8 mouse cellular contexts compared by ENCODE assay signal in the genomic region with DNA sequence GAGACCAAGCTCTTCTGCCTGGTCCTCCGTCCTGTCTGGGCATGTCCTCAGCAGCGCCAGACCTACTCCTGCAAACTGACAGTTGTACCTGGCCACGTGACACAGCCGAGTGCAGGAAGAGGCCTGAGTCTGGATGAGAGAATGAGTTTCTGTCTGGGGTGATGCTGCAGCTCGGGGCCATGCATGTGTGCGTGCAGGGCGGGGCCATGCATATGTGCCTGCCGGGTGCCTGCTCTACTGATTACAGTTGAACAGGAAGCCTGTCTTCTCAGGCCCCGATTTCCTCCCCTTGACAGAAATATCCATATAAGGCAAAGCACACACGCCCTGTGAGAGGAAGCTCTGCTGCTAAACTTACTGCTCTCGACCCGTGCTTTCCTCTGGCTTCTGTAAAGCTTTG. TPM values are rescaled to one million over a fixed set of nuclear protein-coding genes. Genes with fewer than 3 reads are reported as not detected.
A peak's percentile ranks its signal among the peaks of the same experiment; 100 is the strongest.
DNase-seq lines count a peak whose midpoint lies in the region; ATAC-seq and TF ChIP-seq lines count a peak whose summit lies in the region.

No protein-coding gene starts in this region.

- peak overlapping the region; percentile 39; the same call in 1 of the 2 replicates for H3K9ac ChIP-seq in embryonic facial prominence, embryonic 14.5 days (ENCODE audit: low read depth, low read length)
- no peak overlapping the region for H3K9ac ChIP-seq in liver, embryonic 15.5 days
- no peak overlapping the region for H3K9ac ChIP-seq in neural tube, embryonic 11.5 days (ENCODE audit: low read length)

- H3K4me1 ChIP-seq in embryonic facial prominence, embryonic 14.5 days (ENCODE audit: control insufficient read depth, insufficient read depth, low read length), result peaks cover 9% of the 10 kb centered on the region; the same call in 1 of the 2 replicates
- peaks cover 21% of the 10 kb centered on the region for H3K4me1 ChIP-seq in liver, embryonic 15.5 days (replicated peaks)
- H3K4me1 ChIP-seq in neural tube, embryonic 11.5 days (ENCODE audit: control insufficient read depth, insufficient read depth, low read length), result no peaks in the 10 kb centered on the region

- H3K36me3 ChIP-seq in embryonic facial prominence, embryonic 14.5 days (ENCODE audit: control insufficient read depth, insufficient read depth, low read length), result no peaks in the 10 kb centered on the region
- H3K36me3 ChIP-seq in liver, embryonic 15.5 days (replicated peaks), result no peaks in the 10 kb centered on the region
- no peaks in the 10 kb centered on the region for H3K36me3 ChIP-seq in neural tube, embryonic 11.5 days (ENCODE audit: control insufficient read depth, insufficient read depth, low read length)

- DNase-seq in embryonic facial prominence, embryonic 14.5 days (ENCODE audit: low spot score), result peak; percentile 92
- no peak for DNase-seq in neural tube, embryonic 11.5 days (ENCODE audit: low spot score)
- no peak for DNase-seq in layer of hippocampus, adult 2 months (ENCODE audit: low spot score in 2 of 2)
- no peak for DNase-seq in layer of hippocampus, adult 9-11 months
- DNase-seq in right cerebral cortex, postnatal 14 days, result no peak

- peak; percentile 92 for ATAC-seq in activated CD4-positive, CD25-positive, alpha-beta regulatory T cell, adult 4 months
- peak; percentile 91 for ATAC-seq in embryonic facial prominence, embryonic 14.5 days (ENCODE audit: low read depth)
- ATAC-seq in inflammation-experienced regulatory T-cells, adult 6 months, result peak; percentile 94
- peak; percentile 98 for ATAC-seq in liver, embryonic 15.5 days (ENCODE audit: insufficient read depth)
- ATAC-seq in neural tube, embryonic 11.5 days (ENCODE audit: insufficient read depth, low FRiP score, low TSS enrichment), result no peak

- peak overlapping the region; percentile 45 for H3K4me2 ChIP-seq in embryonic facial prominence, embryonic 14.5 days (ENCODE audit: low read depth, low read length)
- peak overlapping the region; percentile 50 for H3K4me2 ChIP-seq in liver, embryonic 15.5 days
- H3K4me2 ChIP-seq in neural tube, embryonic 11.5 days (ENCODE audit: low read depth), result peak overlapping the region; percentile 7; the same call in 1 of the 2 replicates

- H3K4me3 ChIP-seq in embryonic facial prominence, embryonic 14.5 days (ENCODE audit: low read depth, low read length), result peak overlapping the region; percentile 7; the same call in 1 of the 2 replicates
- 0 out of 2 replicates have a peak overlapping the region, but pooled peaks have one; percentile 0 for H3K4me3 ChIP-seq in liver, embryonic 15.5 days (replicated peaks)
- H3K4me3 ChIP-seq in neural tube, embryonic 11.5 days (ENCODE audit: low read depth, low read length), result no peak overlapping the region
- H3K4me3 ChIP-seq in layer of hippocampus, adult 2 months, result no peak overlapping the region

- no peaks in the 10 kb centered on the region for H3K27me3 ChIP-seq in embryonic facial prominence, embryonic 14.5 days (replicated peaks; ENCODE audit: control insufficient read depth, insufficient read depth, low read length)
- no peaks in the 10 kb centered on the region for H3K27me3 ChIP-seq in liver, embryonic 15.5 days
- no peaks in the 10 kb centered on the region for H3K27me3 ChIP-seq in neural tube, embryonic 11.5 days (ENCODE audit: control insufficient read depth, insufficient read depth, low read length)

- H3K9me3 ChIP-seq in embryonic facial prominence, embryonic 14.5 days (ENCODE audit: control insufficient read depth, low read length), result no peaks in the 10 kb centered on the region
- H3K9me3 ChIP-seq in liver, embryonic 15.5 days (replicated peaks), result no peaks in the 10 kb centered on the region
- no peaks in the 10 kb centered on the region for H3K9me3 ChIP-seq in neural tube, embryonic 11.5 days (ENCODE audit: control insufficient read depth, low read length)

- 16% methylated on average over 12 of the region's 12 CpGs for WGBS in embryonic facial prominence, embryonic 14.5 days
- WGBS in liver, embryonic 15.5 days (ENCODE audit: insufficient replicate concordance), result 4% methylated on average over 12 of the region's 12 CpGs
- WGBS in neural tube, embryonic 11.5 days, result 53% methylated on average over 12 of the region's 12 CpGs

- no peak for TF ChIP-seq CTCF in layer of hippocampus, adult 2 months (conservative IDR thresholded peaks at IDR 0.05)

- H3K27ac ChIP-seq in embryonic facial prominence, embryonic 14.5 days (replicated peaks; ENCODE audit: low read depth, low read length), result peak overlapping the region; percentile 65
- H3K27ac ChIP-seq in liver, embryonic 15.5 days (replicated peaks), result peak overlapping the region; percentile 79
- no peak overlapping the region for H3K27ac ChIP-seq in neural tube, embryonic 11.5 days (ENCODE audit: low read depth, low read length)
- no peak overlapping the region; the same call in 1 of the 2 replicates for H3K27ac ChIP-seq in layer of hippocampus, adult 2 months

RNA-seq across cellular contexts. Expression of a gene that starts 7.0 kb away (rescaled TPM):
- polyA plus RNA-seq in activated CD4-positive, CD25-positive, alpha-beta regulatory T cell, adult 4 months (2017; shearing (Covaris generic)), result under 1 TPM in 1 of 2 experiments, not detected in 1; 0.05 TPM
- polyA plus RNA-seq in embryonic facial prominence, embryonic 14.5 days (2014; fragmentation: Nextera tagmentation; extraction: Ambion mirVana), result not detected in 2 replicates
- not detected for polyA plus RNA-seq in inflammation-experienced regulatory T-cells, adult 6 months (2017; shearing (Covaris generic))
- not detected in 2 replicates for polyA plus RNA-seq in liver, embryonic 15.5 days (2015; fragmentation: Nextera tagmentation; extraction: Ambion mirVana)
- polyA plus RNA-seq in neural tube, embryonic 11.5 days (2014; fragmentation: Nextera tagmentation; extraction: Ambion mirVana), result not detected in 2 replicates
- under 1 TPM; 0.44 to 0.61 TPM for total RNA-seq in layer of hippocampus, adult 2 months (2021)

RNA-seq across cellular contexts. Expression of a gene that starts 8.7 kb away (rescaled TPM):
- polyA plus RNA-seq in activated CD4-positive, CD25-positive, alpha-beta regulatory T cell, adult 4 months (2017; shearing (Covaris generic)), result under 1 TPM; 0.50 to 0.54 TPM
- polyA plus RNA-seq in embryonic facial prominence, embryonic 14.5 days (2014; fragmentation: Nextera tagmentation; extraction: Ambion mirVana), result 0.20 and 0.22 TPM in 2 replicates
- polyA plus RNA-seq in inflammation-experienced regulatory T-cells, adult 6 months (2017; shearing (Covaris generic)), result 1 to 10 TPM; 1.1 to 2.1 (median 1.1) TPM
- polyA plus RNA-seq in liver, embryonic 15.5 days (2015; fragmentation: Nextera tagmentation; extraction: Ambion mirVana), result 0.28 and 0.74 TPM in 2 replicates
- 0.23 and 0.50 TPM in 2 replicates for polyA plus RNA-seq in neural tube, embryonic 11.5 days (2014; fragmentation: Nextera tagmentation; extraction: Ambion mirVana)
- total RNA-seq in layer of hippocampus, adult 2 months (2021), result under 1 TPM; 0.26 to 0.52 TPM

RNA-seq across cellular contexts. Expression of a gene that starts 11.0 kb away (rescaled TPM):
- polyA plus RNA-seq in activated CD4-positive, CD25-positive, alpha-beta regulatory T cell, adult 4 months (2017; shearing (Covaris generic)), result 1,000 to 10,000 TPM; 2,826 to 2,843 TPM
- 117 and 118 TPM in 2 replicates for polyA plus RNA-seq in embryonic facial prominence, embryonic 14.5 days (2014; fragmentation: Nextera tagmentation; extraction: Ambion mirVana)
- 1,000 to 10,000 TPM; 2,255 to 2,929 (median 2,357) TPM for polyA plus RNA-seq in inflammation-experienced regulatory T-cells, adult 6 months (2017; shearing (Covaris generic))
- polyA plus RNA-seq in liver, embryonic 15.5 days (2015; fragmentation: Nextera tagmentation; extraction: Ambion mirVana), result 162 and 172 TPM in 2 replicates
- polyA plus RNA-seq in neural tube, embryonic 11.5 days (2014; fragmentation: Nextera tagmentation; extraction: Ambion mirVana), result 27.2 and 29.7 TPM in 2 replicates
- total RNA-seq in layer of hippocampus, adult 2 months (2021), result 1 to 10 TPM; 8.5 to 9.4 TPM

RNA-seq across cellular contexts. Expression of a gene that starts 55.1 kb away (rescaled TPM):
- not detected for polyA plus RNA-seq in activated CD4-positive, CD25-positive, alpha-beta regulatory T cell, adult 4 months (2017; shearing (Covaris generic))
- polyA plus RNA-seq in embryonic facial prominence, embryonic 14.5 days (2014; fragmentation: Nextera tagmentation; extraction: Ambion mirVana), result 321 and 362 TPM in 2 replicates
- polyA plus RNA-seq in inflammation-experienced regulatory T-cells, adult 6 months (2017; shearing (Covaris generic)), result not detected
- 3.3 and 6.3 TPM in 2 replicates for polyA plus RNA-seq in liver, embryonic 15.5 days (2015; fragmentation: Nextera tagmentation; extraction: Ambion mirVana)
- polyA plus RNA-seq in neural tube, embryonic 11.5 days (2014; fragmentation: Nextera tagmentation; extraction: Ambion mirVana), result 8.3 and 10.3 TPM in 2 replicates
- 10 to 100 TPM; 23.1 to 29.1 TPM for total RNA-seq in layer of hippocampus, adult 2 months (2021)

Comparison
In these comparisons a context has a peak if more than half of its experiments do, and no peak if none do; other contexts are left out.
1. H3K27ac ChIP-seq: peak in embryonic facial prominence, embryonic 14.5 days (single experiment) and liver, embryonic 15.5 days (single experiment); none in neural tube, embryonic 11.5 days (single experiment) and layer of hippocampus, adult 2 months (single experiment).
2. H3K4me3 ChIP-seq: peak in embryonic facial prominence, embryonic 14.5 days (single experiment) and liver, embryonic 15.5 days (single experiment); none in neural tube, embryonic 11.5 days (single experiment) and layer of hippocampus, adult 2 months (single experiment).
3. RNA of a gene that starts 11.0 kb away (polyA plus RNA-seq): 2,826 to 2,843 TPM in activated CD4-positive, CD25-positive, alpha-beta regulatory T cell, adult 4 months and 2,255 to 2,929 TPM in inflammation-experienced regulatory T-cells, adult 6 months; 162 to 172 TPM in liver, embryonic 15.5 days, 117 to 118 TPM in embryonic facial prominence, embryonic 14.5 days and 27.2 to 29.7 TPM in neural tube, embryonic 11.5 days; every median in the first group is over 10 times any median in the second.
4. Peak in every context shown above with its lines, with median percentiles within 50 percentile points of each other: H3K4me2 ChIP-seq.